Mouse (Mus musculus) stomach, postnatal 0 days (tissue): ENCODE results near the gene Copg2.

ENCODE experiments used
- CTCF ChIP-seq: IDR thresholded peaks from 2 replicates; pipeline ENCODE4 v1.5.1; 2016; ENCODE audit warnings: antibody characterized with exemption, low read depth, mild to moderate bottlenecking, moderate library complexity
- EP300 ChIP-seq: optimal IDR thresholded peaks from 2 replicates; pipeline ENCODE3; 2016; ENCODE audit warnings: antibody characterized with exemption

DNA sequence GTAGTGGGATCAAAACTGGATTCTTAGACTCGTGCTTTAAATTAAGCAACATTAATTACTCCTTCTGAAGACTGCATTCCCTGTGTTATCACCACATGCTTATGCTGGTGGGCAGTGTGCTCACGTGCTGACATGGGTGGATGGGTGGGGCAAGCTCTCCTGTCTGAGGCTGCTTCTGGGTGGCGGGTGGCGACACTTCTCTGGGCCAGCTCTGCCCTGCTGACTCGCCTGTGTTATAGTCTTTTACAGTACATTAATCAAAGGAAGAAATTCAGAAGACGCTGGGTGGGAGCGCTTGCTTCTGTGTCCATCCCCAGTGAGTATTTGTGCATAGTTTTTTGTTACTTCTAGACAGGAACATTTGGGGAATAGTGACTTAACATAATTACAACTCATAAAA, 151.0 kb downstream of the Copg2 start:
- TF ChIP-seq CTCF (no peak), EP300 (no peak)
